Mouse (Mus musculus): ENCODE measurements at regions not wholly inside any gene's neighbourhood (a gene's known extent, or its start where the extent isn't known, plus 50 kb on each side); places are given as distances from the start of the nearest gene placed in this dataset.

GRCm38 (mm10) chr4:80131623-80132301 lies 702.2 kb upstream of the Tyrp1 start:
- DNase-seq: no peak

DNA sequence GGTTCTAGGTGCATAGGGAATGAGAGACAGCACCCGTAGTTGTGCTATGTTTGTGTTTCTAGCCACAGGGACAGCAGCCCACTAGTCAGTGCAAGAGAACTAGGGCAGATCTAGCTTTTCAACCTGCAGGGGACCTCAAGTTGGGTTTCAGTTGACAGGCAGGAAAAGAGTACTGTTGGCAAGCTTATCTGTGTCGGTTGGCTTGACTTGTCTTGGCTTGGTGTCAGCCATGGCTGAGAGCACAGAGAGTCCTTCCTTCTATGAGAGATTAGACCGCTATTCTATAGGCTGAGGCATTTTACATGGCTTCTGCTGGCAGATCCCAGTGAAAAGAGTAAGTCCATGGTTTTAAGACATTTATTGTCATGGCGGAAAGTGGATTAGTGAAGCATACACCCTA lies 693.7 kb upstream of the Tyrp1 start:
- no peak for DNase-seq

- DNase-seq: no peak
These were observed 674.1 kb upstream of the Tyrp1 start for GRCm38 (mm10) chr4:80159842-80160241.

GRCm38 (mm10) chr4:80173229-80173628 lies 660.7 kb upstream of the Tyrp1 start:
- DNase-seq: no peak

DNA sequence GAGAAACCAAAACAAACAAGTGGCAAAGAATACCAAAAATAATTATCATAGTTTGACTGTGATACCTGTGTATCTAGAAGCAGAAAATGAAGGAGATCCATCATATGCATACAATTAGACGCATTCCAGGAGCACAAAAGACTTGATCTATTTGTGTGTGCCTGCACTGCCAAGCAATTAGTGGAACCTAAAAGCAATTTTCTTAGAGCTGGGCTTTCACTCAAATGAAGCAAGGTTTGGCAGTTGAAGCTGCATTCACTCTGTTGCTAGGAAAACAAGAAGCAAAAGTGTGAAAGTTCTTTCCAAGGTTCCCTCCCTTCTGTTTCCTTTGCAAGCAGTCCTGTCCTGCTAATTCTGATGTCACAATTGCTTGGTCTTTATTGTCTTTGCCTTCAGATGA lies 631.7 kb upstream of the Tyrp1 start:
- DNase-seq: no peak

GRCm38 (mm10) chr4:80203916-80204315 lies 630.0 kb upstream of the Tyrp1 start:
- DNase-seq: peak; percentile 42

DNA sequence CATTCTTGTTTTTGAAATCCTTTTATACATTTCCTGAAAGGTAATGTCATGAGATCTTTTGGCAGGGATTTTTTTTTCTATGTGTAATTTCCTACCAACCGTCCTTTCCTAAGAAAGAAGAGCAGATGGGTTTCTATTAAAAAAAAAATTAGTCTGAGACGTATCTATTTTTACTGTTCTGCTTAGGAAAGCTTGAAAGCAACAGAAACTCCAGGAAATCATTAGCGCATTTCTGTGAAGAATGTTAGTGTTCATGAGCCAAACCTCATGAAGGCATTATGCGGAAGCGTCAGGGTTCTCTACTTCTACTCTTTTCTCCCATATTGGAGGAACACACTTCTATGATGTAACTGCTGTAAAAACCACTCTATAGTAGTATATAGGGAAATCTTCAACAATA lies 629.5 kb upstream of the Tyrp1 start:
- no peak for DNase-seq

All from right cerebral cortex, postnatal 25 days (tissue).